Mouse (Mus musculus) spleen, adult 2 months (tissue): ENCODE measurements around the gene Sim1. TPM values are rescaled to one million over a fixed set of nuclear protein-coding genes. Genes with fewer than 3 reads are reported as not detected.

Experiments used
- DNase-seq, 2 experiments: peaks; one replicate each; pipeline versions ENCODE4 v3.0.0 to v3.0.0-alpha.2; 2012 to 2021; ENCODE audit warnings: low spot score in 2 of 2, low read depth in 1 of 2
- H3K27ac ChIP-seq: fragments of 200-500 bp; 2 replicates; pipeline ENCODE4 v1.5.1; 2012; ENCODE audit warnings: low read length, inconsistent platforms; ENCODE audit not compliant: insufficient read depth
- H3K27me3 ChIP-seq: fragments of 200-500 bp; 2 replicates; pipeline ENCODE4 v1.6.1; 2012; ENCODE audit warnings: mild to moderate bottlenecking, moderate library complexity, low read length, inconsistent platforms; ENCODE audit not compliant: control insufficient read depth, insufficient read depth
- H3K36me3 ChIP-seq: fragments of 200-500 bp; 2 replicates; pipeline ENCODE4 v1.6.1; 2012; ENCODE audit warnings: mild to moderate bottlenecking, low read length, inconsistent platforms; ENCODE audit not compliant: control insufficient read depth, insufficient read depth
- H3K4me1 ChIP-seq: fragments of 200-500 bp; 2 replicates; pipeline ENCODE4 v1.6.1; 2011; ENCODE audit warnings: inconsistent platforms; ENCODE audit not compliant: control insufficient read depth, insufficient read depth, insufficient read length
- H3K4me3 ChIP-seq: fragments of 200-500 bp; 2 replicates; pipeline ENCODE4 v1.5.1; 2011; ENCODE audit warnings: mild to moderate bottlenecking, inconsistent platforms; ENCODE audit not compliant: insufficient read depth, insufficient read length; ENCODE audit errors: extremely low read depth
- CTCF ChIP-seq: fragments of 200-500 bp; IDR thresholded peaks from 2 replicates; pipeline ENCODE4 v1.5.1; 2011; ENCODE audit warnings: mild to moderate bottlenecking, inconsistent platforms; ENCODE audit not compliant: insufficient read depth, insufficient read length, insufficient replicate concordance; ENCODE audit errors: extremely low read depth
- POLR2A ChIP-seq: fragments of 200-500 bp; IDR thresholded peaks from 2 replicates; pipeline ENCODE4 v1.6.1; 2011; ENCODE audit warnings: low read depth, low read length, inconsistent platforms
- WGBS: fragments of 180-500 bp; shearing (Covaris S2); methylation state at CpG from one replicate; pipeline ENCODE4 v1.1.7; 2018; 5-methylcytosine and 5-hydroxymethylcytosine counted together
- polyA plus RNA-seq: library from polyadenylated mRNA; depleted of rRNA; stranded (reverse); fragments of >200 nt; gene quantifications from 2 replicates; pipeline ENCODE4 v1.2.3, GENCODE M21; 2012

The Sim1 gene
- polyA plus RNA-seq, 1 experiment: not detected

GRCm38 (mm10) chr10:50902741-50903715, 8.5 kb downstream of the Sim1 start:
- H3K36me3 ChIP-seq: no peaks in the 10 kb centered on the region
- no peak overlapping the region for H3K4me3 ChIP-seq
- peaks cover 29% of the 10 kb centered on the region for H3K27me3 ChIP-seq
- no peak for DNase-seq
- no peak for TF ChIP-seq CTCF
- TF ChIP-seq POLR2A: no peak
- no peak overlapping the region for H3K27ac ChIP-seq
- H3K4me1 ChIP-seq: no peaks in the 10 kb centered on the region; the same call in 1 of the 2 replicates
- 5% methylated on average over 43 of the region's 43 CpGs for WGBS

- Histone ChIP-seq H3K27me3 (peaks cover 32% of the 10 kb centered on the region), H3K4me1 (no peaks in the 10 kb centered on the region; the same call in 1 of the 2 replicates), H3K4me3 (no peak overlapping the region), H3K36me3 (no peaks in the 10 kb centered on the region), H3K27ac (no peak overlapping the region)
- DNase-seq: no peak
- 9% methylated on average over 26 of the region's 26 CpGs for WGBS
- TF ChIP-seq POLR2A (no peak), CTCF (no peak)
Measured at GRCm38 (mm10) chr10:50903846-50904763, 9.6 kb downstream of the Sim1 start.

- no peak for TF ChIP-seq POLR2A
- no peak for TF ChIP-seq CTCF
- Histone ChIP-seq H3K4me3 (no peak overlapping the region), H3K27me3 (peaks cover 37% of the 10 kb centered on the region), H3K27ac (no peak overlapping the region), H3K36me3 (no peaks in the 10 kb centered on the region), H3K4me1 (no peaks in the 10 kb centered on the region; the same call in 1 of the 2 replicates)
- no peak for DNase-seq
- 20% methylated on average over 29 of the region's 29 CpGs for WGBS
Measured at GRCm38 (mm10) chr10:50904764-50905701, 10.5 kb downstream of the Sim1 start.

GRCm38 (mm10) chr10:50910400-50910799, 15.8 kb downstream of the Sim1 start:
- H3K4me3 ChIP-seq: no peak overlapping the region
- H3K27me3 ChIP-seq: peaks cover 15% of the 10 kb centered on the region
- no peaks in the 10 kb centered on the region; the same call in 1 of the 2 replicates for H3K4me1 ChIP-seq
- H3K36me3 ChIP-seq: no peaks in the 10 kb centered on the region
- WGBS: 4% methylated on average over 16 of the region's 16 CpGs
- no peak for TF ChIP-seq CTCF
- TF ChIP-seq POLR2A: no peak
- DNase-seq: no peak
- no peak overlapping the region for H3K27ac ChIP-seq

GRCm38 (mm10) chr10:50910861-50911410, 16.4 kb downstream of the Sim1 start:
- Histone ChIP-seq H3K4me3 (no peak overlapping the region), H3K27me3 (peaks cover 15% of the 10 kb centered on the region), H3K36me3 (no peaks in the 10 kb centered on the region), H3K4me1 (no peaks in the 10 kb centered on the region; the same call in 1 of the 2 replicates), H3K27ac (no peak overlapping the region)
- WGBS: 7% methylated on average over 12 of the region's 12 CpGs
- TF ChIP-seq POLR2A (no peak), CTCF (no peak)
- DNase-seq: no peak

- DNase-seq: no peak
- Histone ChIP-seq H3K27me3 (peaks cover 3% of the 10 kb centered on the region; the same call in 1 of the 2 replicates), H3K36me3 (no peaks in the 10 kb centered on the region), H3K4me1 (no peaks in the 10 kb centered on the region; the same call in 1 of the 2 replicates), H3K4me3 (no peak overlapping the region; the same call in 1 of the 2 replicates), H3K27ac (no peak overlapping the region)
- TF ChIP-seq POLR2A: no peak
- TF ChIP-seq CTCF: no peak
- 52% methylated on average over 2 of the region's 2 CpGs for WGBS
Measured at GRCm38 (mm10) chr10:50915607-50916006, 21.1 kb downstream of the Sim1 start.
